Mouse (Mus musculus): ENCODE measurements around the gene Chst12. TPM values are rescaled to one million over a fixed set of nuclear protein-coding genes. Genes with fewer than 3 reads are reported as not detected.
"Not testable (repeated sequence)": the region's sequence is repeated elsewhere in the genome, so short reads cannot be mapped to it uniquely, and the experiment has no call there.

The Chst12 gene
- total RNA-seq (2021): 10 to 100 TPM; 20.2 to 21.5 TPM

GRCm38 (mm10) chr5:140505208-140505780, at the start of gene Chst12:
Chst12 (plus strand) TSS chr5:140505550.
- DNase-seq (ENCODE audit: extremely low spot score in 1 of 2, low spot score in 2 of 2): peak; percentile 99
- intact Hi-C loops (cut with DNase I): no loop called here

- intact Hi-C loops (cut with DNase I): no loop called here
- DNase-seq (ENCODE audit: extremely low spot score in 1 of 2, low spot score in 2 of 2): no peak
These were observed 43.9 kb upstream of the Chst12 start for GRCm38 (mm10) chr5:140461476-140461875.

DNA sequence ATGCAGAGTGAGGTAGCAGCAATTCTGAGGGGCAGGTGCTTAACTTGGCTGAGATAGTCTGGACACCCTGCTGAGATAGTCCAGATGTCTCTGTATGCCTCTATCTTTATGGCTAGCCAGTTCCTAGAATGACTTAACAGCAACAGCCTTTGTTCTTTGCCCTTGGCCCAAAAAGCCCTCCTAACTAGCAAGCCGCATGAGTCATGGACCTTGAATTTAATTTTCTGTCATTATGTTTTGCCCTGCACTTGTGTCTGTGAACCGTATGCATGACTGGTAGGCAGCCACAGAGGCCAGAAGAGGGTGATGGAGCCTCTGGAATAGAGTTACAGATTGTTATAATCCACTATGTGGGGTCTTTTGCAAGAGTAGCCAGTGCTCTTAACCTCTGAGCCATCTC, 42.2 kb upstream of the Chst12 start:
- intact Hi-C loops (cut with DNase I); DNase-seq (ENCODE audit: extremely low spot score in 1 of 2, low spot score in 2 of 2): not testable (repeated sequence)

- intact Hi-C loops (cut with DNase I): no loop called here
- no peak for DNase-seq (ENCODE audit: extremely low spot score in 1 of 2, low spot score in 2 of 2)
These were observed 40.4 kb upstream of the Chst12 start for GRCm38 (mm10) chr5:140464943-140465342.

DNA sequence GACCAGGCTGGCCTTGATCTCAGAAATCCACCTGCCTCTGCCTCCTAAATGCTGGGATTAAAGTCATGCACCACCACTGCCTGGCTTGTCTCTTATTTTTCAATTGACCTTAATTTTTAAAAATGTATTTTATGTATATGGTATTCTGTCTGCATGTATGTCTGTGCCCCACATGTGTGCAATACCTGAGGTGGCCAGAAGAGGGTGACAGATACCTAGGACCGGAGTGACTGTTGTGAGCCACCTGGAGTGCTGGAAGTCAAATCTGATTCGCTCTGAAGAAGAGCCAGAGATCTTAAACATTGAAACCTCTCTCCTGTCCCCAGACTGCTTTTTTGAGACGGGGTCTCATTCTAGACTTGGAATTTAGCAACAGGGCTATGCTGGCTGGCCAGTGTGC, 33.0 kb upstream of the Chst12 start:
- intact Hi-C loops (cut with DNase I): loop anchor here (10.0 kb wide), 1 partner anchor 62 kb away; no protein-coding TSS in a partner anchor
- DNase-seq (ENCODE audit: extremely low spot score in 1 of 2, low spot score in 2 of 2): no peak

- intact Hi-C loops (cut with DNase I): no loop called here
- no peak for DNase-seq (ENCODE audit: extremely low spot score in 1 of 2, low spot score in 2 of 2)
These were observed 23.9 kb upstream of the Chst12 start for GRCm38 (mm10) chr5:140481458-140481857.

GRCm38 (mm10) chr5:140491142-140491541, 14.2 kb upstream of the Chst12 start:
- DNase-seq (ENCODE audit: extremely low spot score in 1 of 2, low spot score in 2 of 2): no peak
- intact Hi-C loops (cut with DNase I): no loop called here

DNA sequence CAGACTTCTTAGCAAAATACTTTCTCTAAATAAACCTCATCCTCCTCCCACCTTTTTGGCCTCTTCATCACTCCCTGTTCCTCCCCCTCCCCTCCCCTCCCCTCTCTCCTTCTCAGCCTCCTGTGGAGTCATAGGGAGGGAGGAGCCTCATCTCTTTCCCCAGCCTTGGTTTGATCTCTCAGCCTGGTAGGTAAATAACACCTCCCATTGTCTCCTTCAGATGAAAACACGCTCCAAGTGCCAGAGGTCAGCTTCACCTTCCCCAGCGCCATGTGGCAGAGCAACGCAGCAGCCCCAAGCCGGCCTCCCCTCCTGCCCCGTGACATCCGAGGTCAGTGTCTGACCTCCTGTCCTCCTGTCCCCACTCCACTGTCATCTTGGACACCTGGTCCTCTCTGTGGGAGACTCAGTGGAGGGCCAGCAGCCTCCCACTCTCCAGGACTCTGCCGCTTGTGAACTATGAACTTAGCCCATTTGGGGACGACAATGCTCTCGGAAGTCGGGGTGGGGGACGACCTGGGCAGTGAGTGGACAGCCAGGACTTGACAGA, 12.6 kb upstream of the Chst12 start:
- intact Hi-C loops (cut with DNase I): no loop called here
- no peak for DNase-seq (ENCODE audit: extremely low spot score in 1 of 2, low spot score in 2 of 2)

- intact Hi-C loops (cut with DNase I): no loop called here
- DNase-seq (ENCODE audit: extremely low spot score in 1 of 2, low spot score in 2 of 2): no peak
These were observed 7.2 kb upstream of the Chst12 start for GRCm38 (mm10) chr5:140498176-140498575.

- no peak for DNase-seq (ENCODE audit: extremely low spot score in 1 of 2, low spot score in 2 of 2)
- intact Hi-C loops (cut with DNase I): no loop called here
These were observed 4.6 kb upstream of the Chst12 start for GRCm38 (mm10) chr5:140500736-140501135.

GRCm38 (mm10) chr5:140501982-140502836, 3.1 kb upstream of the Chst12 start:
- intact Hi-C loops (cut with DNase I): no loop called here
- DNase-seq (ENCODE audit: extremely low spot score in 1 of 2, low spot score in 2 of 2): no peak

DNA sequence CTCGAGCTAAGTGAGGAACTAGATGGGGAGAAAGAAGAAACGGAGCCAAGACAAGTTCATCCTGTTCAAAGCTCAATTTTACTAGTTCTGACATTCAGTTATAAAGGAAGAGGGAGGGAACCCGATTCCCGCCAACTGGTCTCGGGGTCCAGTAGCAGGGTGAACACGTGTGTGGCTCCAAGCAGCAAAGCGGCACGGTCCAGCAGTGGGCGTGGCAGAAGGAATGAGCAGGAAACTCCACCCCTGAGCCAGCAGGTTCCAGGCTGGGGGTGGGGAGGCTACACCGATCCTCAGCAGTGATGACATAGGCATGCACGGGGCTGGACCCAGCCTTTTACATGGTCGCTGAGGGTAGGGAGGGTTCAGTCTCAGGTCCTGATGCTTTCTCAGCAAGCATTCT, 2.4 kb upstream of the Chst12 start:
- peak in 1 of 2 experiments; percentile 73 for DNase-seq (ENCODE audit: extremely low spot score in 1 of 2, low spot score in 2 of 2)
- intact Hi-C loops (cut with DNase I): not testable (repeated sequence)

DNA sequence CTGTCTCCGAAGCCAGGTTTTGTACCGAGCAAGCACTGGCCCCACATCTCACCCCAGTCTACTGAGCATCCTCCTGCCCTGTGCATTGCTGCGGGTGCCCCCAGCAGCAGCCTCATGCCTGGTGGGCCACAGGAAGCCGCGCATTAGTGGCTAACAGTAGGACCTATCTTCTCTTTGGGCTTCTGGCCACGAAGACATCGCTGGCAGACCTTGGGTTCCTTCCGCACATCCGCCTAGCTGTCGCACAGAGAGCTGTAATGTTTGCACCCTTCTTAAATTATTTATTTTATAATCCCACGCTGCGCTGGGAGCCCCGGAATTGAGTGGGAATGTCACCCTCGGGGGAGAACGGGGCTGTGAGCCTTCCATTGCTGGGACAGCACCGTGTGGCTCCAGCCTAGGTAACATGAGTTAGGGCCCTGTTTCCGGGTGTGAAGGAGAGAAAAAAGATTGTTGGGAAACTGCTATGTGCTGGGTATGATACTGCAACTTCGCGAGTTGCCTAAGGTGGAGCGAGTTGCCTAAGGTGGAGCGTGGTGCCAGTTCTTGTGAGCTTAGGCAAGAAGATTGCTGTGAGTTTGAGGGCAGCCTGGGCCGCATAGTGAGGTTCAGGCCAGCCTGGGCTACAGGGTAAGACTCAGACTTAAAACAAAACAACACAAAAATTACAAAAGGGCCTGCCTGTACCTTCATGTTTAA, 895 bp downstream of the Chst12 start:
- DNase-seq (ENCODE audit: extremely low spot score in 1 of 2, low spot score in 2 of 2): no peak
- intact Hi-C loops (cut with DNase I): no loop called here

- no peak for DNase-seq (ENCODE audit: extremely low spot score in 1 of 2, low spot score in 2 of 2)
- intact Hi-C loops (cut with DNase I): no loop called here
These were observed 2.3 kb downstream of the Chst12 start for GRCm38 (mm10) chr5:140507466-140508208.

DNA sequence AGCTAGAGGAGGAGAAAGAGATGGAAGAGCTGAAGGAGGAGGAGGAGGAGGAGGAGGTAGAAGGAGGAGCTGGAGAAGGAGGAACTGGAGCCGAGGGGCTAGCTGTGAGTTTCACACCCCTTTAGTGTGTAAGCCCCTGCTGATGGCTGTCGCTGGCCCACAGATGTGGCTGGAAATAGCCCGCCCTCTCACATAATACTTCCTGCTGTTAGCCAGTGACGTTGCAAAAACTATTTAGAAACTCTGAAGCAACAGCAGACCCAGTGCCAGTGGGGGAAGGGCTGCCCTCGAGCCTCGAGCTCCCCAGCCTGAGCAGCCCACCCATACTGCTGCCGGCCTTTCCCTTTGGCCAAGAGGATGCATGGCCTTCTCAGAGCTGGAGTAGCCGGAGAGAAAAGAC, 3.3 kb downstream of the Chst12 start:
- peak in 1 of 2 experiments; percentile 53 for DNase-seq (ENCODE audit: extremely low spot score in 1 of 2, low spot score in 2 of 2)
- intact Hi-C loops (cut with DNase I): no loop called here

GRCm38 (mm10) chr5:140509204-140509603, 3.9 kb downstream of the Chst12 start:
- DNase-seq (ENCODE audit: extremely low spot score in 1 of 2, low spot score in 2 of 2): no peak

GRCm38 (mm10) chr5:140510012-140511000, 5.0 kb downstream of the Chst12 start:
- intact Hi-C loops (cut with DNase I): no loop called here
- DNase-seq (ENCODE audit: extremely low spot score in 1 of 2, low spot score in 2 of 2): peak in 1 of 2 experiments; percentile 68

More at GRCm38 (mm10) chr5:140509204-140509603, 3.9 kb downstream of the Chst12 start:
- intact Hi-C loops (cut with DNase I): no loop called here

- no peak for DNase-seq (ENCODE audit: extremely low spot score in 1 of 2, low spot score in 2 of 2)
- intact Hi-C loops (cut with DNase I): no loop called here
These were observed 8.6 kb downstream of the Chst12 start for GRCm38 (mm10) chr5:140513921-140514320.

Data from left cerebral cortex, postnatal 10 days (tissue).